In genomic region chr7:133782717-133783435, GRCm38 (mm10) we compare ENCODE assay signal across 8 mouse cellular contexts. TPM values are rescaled to one million over a fixed set of nuclear protein-coding genes. Genes with fewer than 3 reads are reported as not detected.
DNase-seq lines count a peak whose midpoint lies in the region; ATAC-seq and TF ChIP-seq lines count a peak whose summit lies in the region.

Dhx32 (minus strand) TSS chr7:133782726.

- no peaks in the 10 kb centered on the region for H3K27me3 ChIP-seq in forebrain, embryonic 14.5 days (replicated peaks; ENCODE audit: control insufficient read depth, insufficient read depth, low read length)
- no peaks in the 10 kb centered on the region for H3K27me3 ChIP-seq in lung, embryonic 16.5 days (ENCODE audit: control insufficient read depth, insufficient read depth, low read depth, low read length)

- DNase-seq in ES-CJ7 (ENCODE audit: low read depth, low spot score) = peak; percentile 94
- DNase-seq in c-Kit-positive CD71-positive TER-119-negative erythroid progenitor cells, embryonic 14.5 days (ENCODE audit: low read depth) = peak; percentile 83
- peak; percentile 87 for DNase-seq in forebrain, embryonic 14.5 days (ENCODE audit: low spot score)
- DNase-seq in heart, postnatal 25 days (ENCODE audit: low spot score) = peak; percentile 22
- DNase-seq in layer of hippocampus, adult 2 months (ENCODE audit: low spot score in 2 of 2) = peak in 1 of 2 experiments; percentile 77
- peak; percentile 21 for DNase-seq in ovary, postnatal 10 days (ENCODE audit: low spot score)
- DNase-seq in urinary bladder, adult 18-20 months (ENCODE audit: low spot score in 2 of 2) = peak; percentile 46 to 80

- H3K9me3 ChIP-seq in forebrain, embryonic 14.5 days (replicated peaks; ENCODE audit: control insufficient read depth, low read length) = no peaks in the 10 kb centered on the region
- no peaks in the 10 kb centered on the region for H3K9me3 ChIP-seq in lung, embryonic 16.5 days (ENCODE audit: control insufficient read depth, low read length)

- no peak within 1 kb of the TSS for H3K4me3 ChIP-seq in forebrain, embryonic 14.5 days (ENCODE audit: low read depth, low read length)
- H3K4me3 ChIP-seq in layer of hippocampus, adult 2 months = no peak within 1 kb of the TSS
- H3K4me3 ChIP-seq in lung, embryonic 16.5 days (ENCODE audit: low read length) = no peak within 1 kb of the TSS

- intact Hi-C loops in heart, postnatal 25 days (cut with DNase I) = no loop called here

- peak; percentile 86 for TF ChIP-seq CTCF in layer of hippocampus, adult 2 months (conservative IDR thresholded peaks at IDR 0.05)

- H3K4me1 ChIP-seq in forebrain, embryonic 14.5 days (ENCODE audit: control insufficient read depth, insufficient read depth, low read length) = no peaks in the 10 kb centered on the region
- H3K4me1 ChIP-seq in lung, embryonic 16.5 days (replicated peaks; ENCODE audit: control insufficient read depth, insufficient read depth, low read length) = no peaks in the 10 kb centered on the region

- WGBS in forebrain, embryonic 14.5 days = 23% methylated on average over 18 of the region's 18 CpGs
- WGBS in lung, embryonic 16.5 days = 22% methylated on average over 18 of the region's 18 CpGs

- no peaks in the 10 kb centered on the region for H3K36me3 ChIP-seq in forebrain, embryonic 14.5 days (ENCODE audit: control insufficient read depth, insufficient read depth, low read length)
- H3K36me3 ChIP-seq in lung, embryonic 16.5 days (ENCODE audit: control insufficient read depth, insufficient read depth, low read length) = no peaks in the 10 kb centered on the region

- H3K4me2 ChIP-seq in forebrain, embryonic 14.5 days (ENCODE audit: low read length) = no peak within 1 kb of the TSS
- peak within 1 kb of the TSS; percentile 5 for H3K4me2 ChIP-seq in lung, embryonic 16.5 days (ENCODE audit: low read depth, low read length)

- H3K9ac ChIP-seq in forebrain, embryonic 14.5 days (ENCODE audit: low read length) = no peak within 1 kb of the TSS
- H3K9ac ChIP-seq in lung, embryonic 16.5 days (ENCODE audit: low read length) = no peak within 1 kb of the TSS

- H3K27ac ChIP-seq in forebrain, embryonic 14.5 days (ENCODE audit: low read depth, low read length) = no peak within 1 kb of the TSS
- H3K27ac ChIP-seq in layer of hippocampus, adult 2 months = no peak within 1 kb of the TSS
- H3K27ac ChIP-seq in lung, embryonic 16.5 days (ENCODE audit: low read length) = peak within 1 kb of the TSS; percentile 26

- ATAC-seq in forebrain, embryonic 14.5 days = 0 out of 2 replicates have a peak, but pooled peaks have one; percentile 57
- ATAC-seq in lung, embryonic 16.5 days (ENCODE audit: low read depth) = peak; percentile 86

RNA-seq across cellular contexts. Expression of gene Dhx32, which starts in this region (rescaled TPM):
- polyA plus RNA-seq in forebrain, embryonic 14.5 days (2014; fragmentation: Nextera tagmentation; extraction: Ambion mirVana) = 55.1 and 56.9 TPM in 2 replicates
- total RNA-seq in heart, postnatal 25 days (2021) = 10 to 100 TPM; 33.7 to 35.7 TPM
- 10 to 100 TPM; 36.5 to 39.2 TPM for total RNA-seq in layer of hippocampus, adult 2 months (2021)
- polyA plus RNA-seq in lung, embryonic 16.5 days (2015; fragmentation: Nextera tagmentation; extraction: Ambion mirVana) = 27.7 and 29.2 TPM in 2 replicates
